Mouse (Mus musculus) thymus, adult 2 months (tissue): ENCODE measurements around the gene Shank2.

ENCODE experiments used
- CTCF ChIP-seq: fragments of 200-500 bp; IDR thresholded peaks from 2 replicates; pipeline ENCODE4 v1.5.1; 2012; ENCODE audit warnings: mild to moderate bottlenecking, control low read depth, low read length, moderate library complexity, borderline replicate concordance; ENCODE audit not compliant: control insufficient read depth, poor library complexity, insufficient read depth; ENCODE audit errors: extremely low read depth
- POLR2A ChIP-seq: fragments of 200-500 bp; IDR thresholded peaks from 2 replicates; pipeline ENCODE4 v1.6.1; 2012; ENCODE audit warnings: mild to moderate bottlenecking, low read length, control low read depth, moderate library complexity; ENCODE audit not compliant: control insufficient read depth, poor library complexity, insufficient read depth; ENCODE audit errors: extremely low read depth

DNA sequence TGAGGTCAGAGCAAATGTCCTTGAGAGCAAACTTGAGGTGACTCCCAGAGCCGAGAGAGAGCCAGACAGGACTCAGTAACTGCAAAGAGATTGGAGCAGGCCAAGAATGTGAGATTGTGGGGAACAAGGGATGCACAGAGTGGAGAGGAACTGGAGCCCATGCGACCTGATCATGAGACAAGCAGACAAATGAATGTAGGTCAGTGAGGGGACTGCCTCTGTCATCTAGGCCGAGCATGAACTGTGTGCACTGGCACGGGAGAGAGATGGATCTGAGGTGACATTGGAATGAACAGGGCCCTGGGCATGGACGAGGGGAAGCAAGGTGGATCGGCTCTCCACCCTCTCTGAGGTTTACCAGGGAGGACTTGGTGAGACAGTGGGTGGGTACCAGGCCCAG lies 260.9 kb downstream of the Shank2 start:
- TF ChIP-seq POLR2A: no peak
- no peak for TF ChIP-seq CTCF
